Mouse (Mus musculus) liver, adult 2 months (tissue): Measurements from ENCODE around the gene Nup107. TPM values are rescaled to one million over a fixed set of nuclear protein-coding genes. Genes with fewer than 3 reads are reported as not detected.

Experiments
- DNase-seq: peaks from one replicate; pipeline ENCODE4 v3.0.0-alpha.2; 2011; ENCODE audit warnings: low read depth, low spot score; ENCODE audit errors: extremely low read depth
- H3K27ac ChIP-seq: fragments of 200-500 bp; replicated peaks from 2 replicates; pipeline ENCODE4 v1.5.1; 2012; ENCODE audit warnings: low read depth, mild to moderate bottlenecking, control low read depth, inconsistent platforms, low read length; ENCODE audit not compliant: insufficient read depth
- H3K27me3 ChIP-seq: fragments of 200-500 bp; 2 replicates; pipeline ENCODE4 v1.6.1; 2012; ENCODE audit warnings: mild to moderate bottlenecking, moderate library complexity, low read length, inconsistent platforms; ENCODE audit not compliant: control insufficient read depth, insufficient read depth
- H3K36me3 ChIP-seq: fragments of 200-500 bp; 2 replicates; pipeline ENCODE4 v1.6.1; 2012; ENCODE audit warnings: low read length, inconsistent platforms; ENCODE audit not compliant: control insufficient read depth, insufficient read depth
- H3K4me1 ChIP-seq: fragments of 200-500 bp; 2 replicates; pipeline ENCODE4 v1.6.1; 2011; ENCODE audit warnings: low read length; ENCODE audit not compliant: control insufficient read depth, insufficient read depth
- H3K4me3 ChIP-seq: fragments of 200-500 bp; 2 replicates; pipeline ENCODE4 v1.5.1; 2011; ENCODE audit warnings: low read depth, mild to moderate bottlenecking, control low read depth, low read length, moderate library complexity; ENCODE audit not compliant: insufficient read depth
- H3K79me2 ChIP-seq: fragments of 200-500 bp; 2 replicates; pipeline ENCODE4 v1.6.1; 2012; ENCODE audit warnings: inconsistent platforms, mild to moderate bottlenecking, low read length, moderate library complexity; ENCODE audit not compliant: control insufficient read depth, insufficient read depth
- H3K9ac ChIP-seq: fragments of 200-500 bp; 2 replicates; pipeline ENCODE4 v1.6.1; 2012; ENCODE audit warnings: low read depth, mild to moderate bottlenecking, control low read depth, inconsistent platforms, low read length
- CTCF ChIP-seq: fragments of 200-500 bp; IDR thresholded peaks from 2 replicates; pipeline ENCODE4 v1.5.1; 2011; ENCODE audit warnings: low read depth, low read length, control low read depth
- POLR2A ChIP-seq: fragments of 200-500 bp; IDR thresholded peaks from 2 replicates; pipeline ENCODE4 v1.6.1; 2011; ENCODE audit warnings: low read length, control low read depth; ENCODE audit not compliant: insufficient read depth; ENCODE audit errors: extremely low read depth
- WGBS: fragments of 180-500 bp; shearing (Covaris S2); methylation state at CpG from one replicate; pipeline ENCODE4 v1.1.7; 2018; 5-methylcytosine and 5-hydroxymethylcytosine counted together
- polyA plus RNA-seq: library from polyadenylated mRNA; depleted of rRNA; stranded (reverse); fragments of >200 nt; gene quantifications from 2 replicates; pipeline ENCODE4 v1.2.3, GENCODE M21; 2012
- total RNA-seq: library from RNA; depleted of rRNA; stranded (reverse); fragments of >200 nt; gene quantifications from 2 replicates; pipeline ENCODE4 v1.2.3, GENCODE M21; 2014

Nup107 gene
- total and polyA plus RNA-seq, 2 experiments: 1.8 to 4.1 TPM

- Histone ChIP-seq H3K4me3 (no peak overlapping the region), H3K27ac (no peak overlapping the region), H3K79me2 (no peaks in the 10 kb centered on the region), H3K9ac (no peak overlapping the region), H3K36me3 (peaks cover 8% of the 10 kb centered on the region; the same call in 1 of the 2 replicates), H3K4me1 (no peaks in the 10 kb centered on the region), H3K27me3 (no peaks in the 10 kb centered on the region)
- TF ChIP-seq CTCF (no peak), POLR2A (no peak)
- WGBS: 97% methylated on average over 10 of the region's 10 CpGs
- DNase-seq: no peak
Observed at GRCm38 (mm10) chr10:117771131-117771510, 21.4 kb downstream of the Nup107 start.

GRCm38 (mm10) chr10:117770286-117771130, 22.0 kb downstream of the Nup107 start:
- H3K4me1 ChIP-seq: no peaks in the 10 kb centered on the region
- DNase-seq: no peak
- WGBS: 94% methylated on average over 18 of the region's 18 CpGs
- H3K4me3 ChIP-seq: no peak overlapping the region
- peaks cover 14% of the 10 kb centered on the region; the same call in 1 of the 2 replicates for H3K36me3 ChIP-seq
- H3K9ac ChIP-seq: no peak overlapping the region
- no peak overlapping the region for H3K27ac ChIP-seq
- TF ChIP-seq POLR2A (no peak), CTCF (no peak)
- no peaks in the 10 kb centered on the region for H3K27me3 ChIP-seq
- H3K79me2 ChIP-seq: no peaks in the 10 kb centered on the region

- Histone ChIP-seq H3K27ac (no peak overlapping the region), H3K4me1 (no peaks in the 10 kb centered on the region), H3K79me2 (no peaks in the 10 kb centered on the region), H3K27me3 (no peaks in the 10 kb centered on the region), H3K4me3 (no peak overlapping the region), H3K36me3 (peaks cover 16% of the 10 kb centered on the region; the same call in 1 of the 2 replicates), H3K9ac (no peak overlapping the region)
- TF ChIP-seq POLR2A (no peak), CTCF (no peak)
- WGBS: 96% methylated on average over 9 of the region's 9 CpGs
- DNase-seq: no peak
Observed at GRCm38 (mm10) chr10:117769541-117770285, 22.8 kb downstream of the Nup107 start.

GRCm38 (mm10) chr10:117768141-117768440, 24.4 kb downstream of the Nup107 start:
- Histone ChIP-seq H3K9ac (no peak overlapping the region), H3K4me1 (no peaks in the 10 kb centered on the region), H3K79me2 (no peaks in the 10 kb centered on the region), H3K27me3 (no peaks in the 10 kb centered on the region), H3K36me3 (peaks cover 15% of the 10 kb centered on the region; the same call in 1 of the 2 replicates), H3K4me3 (no peak overlapping the region), H3K27ac (no peak overlapping the region)
- DNase-seq: no peak
- TF ChIP-seq POLR2A: no peak
- WGBS: 95% methylated on average over 7 of the region's 7 CpGs

- no peak for TF ChIP-seq POLR2A
- TF ChIP-seq CTCF: no peak
- 93% methylated on average over 10 of the region's 10 CpGs for WGBS
- H3K4me3 ChIP-seq: no peak overlapping the region
- DNase-seq: no peak
- H3K27ac ChIP-seq: no peak overlapping the region
- no peaks in the 10 kb centered on the region for H3K27me3 ChIP-seq
- H3K4me1 ChIP-seq: no peaks in the 10 kb centered on the region
- no peaks in the 10 kb centered on the region for H3K79me2 ChIP-seq
- H3K36me3 ChIP-seq: peaks cover 11% of the 10 kb centered on the region; the same call in 1 of the 2 replicates
- H3K9ac ChIP-seq: no peak overlapping the region
Observed at GRCm38 (mm10) chr10:117767286-117768140, 25.0 kb downstream of the Nup107 start.
